Mouse (Mus musculus): ENCODE measurements at regions not wholly inside any gene's neighbourhood (a gene's known extent, or its start where the extent isn't known, plus 50 kb on each side); places are given as distances from the start of the nearest gene placed in this dataset.

GRCm38 (mm10) chr2:115399107-115399740 is 182.3 kb upstream of the BC052040 start:
- TF ChIP-seq POLR2A (IDR thresholded peaks at IDR 0.05; ENCODE audit: control insufficient read depth, low read depth, low read length) (no peak), CTCF (IDR thresholded peaks at IDR 0.05; ENCODE audit: control insufficient read depth, insufficient read depth, insufficient replicate concordance, low read depth, low read length) (no peak)
- no peaks in the 10 kb centered on the region for H3K27me3 ChIP-seq (ENCODE audit: control insufficient read depth, insufficient read depth, low read length)
- no peak overlapping the region for H3K4me3 ChIP-seq (ENCODE audit: control insufficient read depth, low read depth, low read length)
- H3K4me1 ChIP-seq (ENCODE audit: control insufficient read depth, insufficient read depth, low read length), result peaks cover 2% of the 10 kb centered on the region; the same call in 1 of the 2 replicates
- no peaks in the 10 kb centered on the region for H3K36me3 ChIP-seq (ENCODE audit: control insufficient read depth, insufficient read depth, low read length)
- H3K27ac ChIP-seq (ENCODE audit: control insufficient read depth, insufficient read depth, low read depth, low read length), result no peak overlapping the region

- Histone ChIP-seq H3K4me1 (ENCODE audit: control insufficient read depth, insufficient read depth, low read length) (peaks cover 2% of the 10 kb centered on the region; the same call in 1 of the 2 replicates), H3K36me3 (ENCODE audit: control insufficient read depth, insufficient read depth, low read length) (no peaks in the 10 kb centered on the region), H3K27me3 (ENCODE audit: control insufficient read depth, insufficient read depth, low read length) (no peaks in the 10 kb centered on the region), H3K27ac (ENCODE audit: control insufficient read depth, insufficient read depth, low read depth, low read length) (no peak overlapping the region), H3K4me3 (ENCODE audit: control insufficient read depth, low read depth, low read length) (no peak overlapping the region)
- no peak for TF ChIP-seq POLR2A (IDR thresholded peaks at IDR 0.05; ENCODE audit: control insufficient read depth, low read depth, low read length)
- no peak for TF ChIP-seq CTCF (IDR thresholded peaks at IDR 0.05; ENCODE audit: control insufficient read depth, insufficient read depth, insufficient replicate concordance, low read depth, low read length)
Measured at GRCm38 (mm10) chr2:115399987-115400550, 181.4 kb upstream of the BC052040 start.

GRCm38 (mm10) chr2:115402246-115402645 is 179.3 kb upstream of the BC052040 start:
- H3K4me3 ChIP-seq (ENCODE audit: control insufficient read depth, low read depth, low read length), result no peak overlapping the region
- H3K4me1 ChIP-seq (ENCODE audit: control insufficient read depth, insufficient read depth, low read length), result peaks cover 2% of the 10 kb centered on the region; the same call in 1 of the 2 replicates
- H3K27ac ChIP-seq (ENCODE audit: control insufficient read depth, insufficient read depth, low read depth, low read length), result no peak overlapping the region
- H3K36me3 ChIP-seq (ENCODE audit: control insufficient read depth, insufficient read depth, low read length), result no peaks in the 10 kb centered on the region
- no peak for TF ChIP-seq CTCF (IDR thresholded peaks at IDR 0.05; ENCODE audit: control insufficient read depth, insufficient read depth, insufficient replicate concordance, low read depth, low read length)
- no peaks in the 10 kb centered on the region for H3K27me3 ChIP-seq (ENCODE audit: control insufficient read depth, insufficient read depth, low read length)

GRCm38 (mm10) chr2:115432476-115432875 is 149.0 kb upstream of the BC052040 start:
- Histone ChIP-seq H3K36me3 (ENCODE audit: control insufficient read depth, insufficient read depth, low read length) (no peaks in the 10 kb centered on the region), H3K4me1 (ENCODE audit: control insufficient read depth, insufficient read depth, low read length) (no peaks in the 10 kb centered on the region), H3K4me3 (ENCODE audit: control insufficient read depth, low read depth, low read length) (no peak overlapping the region), H3K27ac (ENCODE audit: control insufficient read depth, insufficient read depth, low read depth, low read length) (no peak overlapping the region), H3K27me3 (ENCODE audit: control insufficient read depth, insufficient read depth, low read length) (no peaks in the 10 kb centered on the region)
- TF ChIP-seq POLR2A (IDR thresholded peaks at IDR 0.05; ENCODE audit: control insufficient read depth, low read depth, low read length) (no peak), CTCF (IDR thresholded peaks at IDR 0.05; ENCODE audit: control insufficient read depth, insufficient read depth, insufficient replicate concordance, low read depth, low read length) (no peak)

GRCm38 (mm10) chr2:115441100-115441499 is 140.4 kb upstream of the BC052040 start:
- no peaks in the 10 kb centered on the region for H3K36me3 ChIP-seq (ENCODE audit: control insufficient read depth, insufficient read depth, low read length)
- H3K4me3 ChIP-seq (ENCODE audit: control insufficient read depth, low read depth, low read length), result no peak overlapping the region
- TF ChIP-seq CTCF (IDR thresholded peaks at IDR 0.05; ENCODE audit: control insufficient read depth, insufficient read depth, insufficient replicate concordance, low read depth, low read length), result no peak
- TF ChIP-seq POLR2A (IDR thresholded peaks at IDR 0.05; ENCODE audit: control insufficient read depth, low read depth, low read length), result no peak
- no peak overlapping the region for H3K27ac ChIP-seq (ENCODE audit: control insufficient read depth, insufficient read depth, low read depth, low read length)
- no peaks in the 10 kb centered on the region for H3K27me3 ChIP-seq (ENCODE audit: control insufficient read depth, insufficient read depth, low read length)
- H3K4me1 ChIP-seq (ENCODE audit: control insufficient read depth, insufficient read depth, low read length), result no peaks in the 10 kb centered on the region

- no peak for TF ChIP-seq POLR2A (IDR thresholded peaks at IDR 0.05; ENCODE audit: control insufficient read depth, low read depth, low read length)
- no peak for TF ChIP-seq CTCF (IDR thresholded peaks at IDR 0.05; ENCODE audit: control insufficient read depth, insufficient read depth, insufficient replicate concordance, low read depth, low read length)
- H3K4me1 ChIP-seq (ENCODE audit: control insufficient read depth, insufficient read depth, low read length), result no peaks in the 10 kb centered on the region
- no peak overlapping the region for H3K27ac ChIP-seq (ENCODE audit: control insufficient read depth, insufficient read depth, low read depth, low read length)
- no peak overlapping the region for H3K4me3 ChIP-seq (ENCODE audit: control insufficient read depth, low read depth, low read length)
- H3K36me3 ChIP-seq (ENCODE audit: control insufficient read depth, insufficient read depth, low read length), result no peaks in the 10 kb centered on the region
- no peaks in the 10 kb centered on the region for H3K27me3 ChIP-seq (ENCODE audit: control insufficient read depth, insufficient read depth, low read length)
Measured at GRCm38 (mm10) chr2:115449783-115450483, 131.6 kb upstream of the BC052040 start.

GRCm38 (mm10) chr2:115455593-115455992 is 125.9 kb upstream of the BC052040 start:
- TF ChIP-seq POLR2A (IDR thresholded peaks at IDR 0.05; ENCODE audit: control insufficient read depth, low read depth, low read length), result no peak
- no peak for TF ChIP-seq CTCF (IDR thresholded peaks at IDR 0.05; ENCODE audit: control insufficient read depth, insufficient read depth, insufficient replicate concordance, low read depth, low read length)
- no peaks in the 10 kb centered on the region for H3K36me3 ChIP-seq (ENCODE audit: control insufficient read depth, insufficient read depth, low read length)
- no peak overlapping the region for H3K4me3 ChIP-seq (ENCODE audit: control insufficient read depth, low read depth, low read length)
- H3K4me1 ChIP-seq (ENCODE audit: control insufficient read depth, insufficient read depth, low read length), result no peaks in the 10 kb centered on the region
- no peaks in the 10 kb centered on the region for H3K27me3 ChIP-seq (ENCODE audit: control insufficient read depth, insufficient read depth, low read length)
- H3K27ac ChIP-seq (ENCODE audit: control insufficient read depth, insufficient read depth, low read depth, low read length), result no peak overlapping the region

All from testis, adult 2 months (tissue).